Mouse (Mus musculus) heart, postnatal 0 days (tissue): ENCODE data around the gene Adm. TPM values are rescaled to one million over a fixed set of nuclear protein-coding genes. Genes with fewer than 3 reads are reported as not detected.

Experiments used
- ATAC-seq: fragments of 200-750 bp; cut with Nextera tagmentation; 2 replicates; pipeline ENCODE4 v1.8.0; 2017; ENCODE audit warnings: low read depth, moderate number of reproducible peaks, moderate library complexity; ENCODE audit not compliant: insufficient read depth
- DNase-seq: peaks from one replicate; pipeline ENCODE4 v3.0.0-alpha.2; 2016; ENCODE audit warnings: low spot score
- H3K27ac ChIP-seq: fragments of 300-500 bp; sonication (generic); 2 replicates; pipeline ENCODE4 v1.5.1; 2014; ENCODE audit warnings: low read depth, mild to moderate bottlenecking
- H3K27me3 ChIP-seq: fragments of 300-500 bp; sonication (generic); 2 replicates; pipeline ENCODE4 v1.6.1; 2014; ENCODE audit warnings: low read length, mixed read lengths; ENCODE audit not compliant: control insufficient read depth, insufficient read depth
- H3K36me3 ChIP-seq: fragments of 300-500 bp; sonication (generic); replicated peaks from 2 replicates; pipeline ENCODE4 v1.6.1; 2014; ENCODE audit warnings: low read length, mixed read lengths; ENCODE audit not compliant: control insufficient read depth, insufficient read depth
- H3K4me1 ChIP-seq: fragments of 300-500 bp; sonication (generic); 2 replicates; pipeline ENCODE4 v1.6.1; 2014; ENCODE audit warnings: antibody characterized with exemption; ENCODE audit not compliant: control insufficient read depth, insufficient read depth
- H3K4me2 ChIP-seq: fragments of 300-500 bp; sonication (generic); 2 replicates; pipeline ENCODE4 v1.6.1; 2014; ENCODE audit warnings: low read depth, mild to moderate bottlenecking, low read length, moderate library complexity
- H3K4me3 ChIP-seq: fragments of 300-500 bp; sonication (generic); 2 replicates; pipeline ENCODE4 v1.5.1; 2014; ENCODE audit warnings: low read depth, low read length
- H3K9ac ChIP-seq: fragments of 300-500 bp; sonication (generic); replicated peaks from 2 replicates; pipeline ENCODE4 v1.6.1; 2014; ENCODE audit warnings: low read depth, low read length, mixed read lengths
- H3K9me3 ChIP-seq: fragments of 300-500 bp; sonication (generic); replicated peaks from 2 replicates; pipeline ENCODE4 v1.6.1; 2016; ENCODE audit warnings: low read length; ENCODE audit not compliant: control insufficient read depth
- CTCF ChIP-seq: IDR thresholded peaks from 2 replicates; pipeline ENCODE4 v1.5.1; 2016; ENCODE audit warnings: antibody characterized with exemption, control low read depth, low read depth
- EP300 ChIP-seq: IDR thresholded peaks from 2 replicates; pipeline ENCODE4 v1.6.1; 2016; ENCODE audit warnings: antibody characterized with exemption, low read depth
- WGBS: fragments of 180-500 bp; shearing (Covaris S2); extraction: QIAGEN DNeasy Blood & Tissue Kit; methylation state at CpG from one replicate; pipeline ENCODE4 v1.1.7; 2014; 5-methylcytosine and 5-hydroxymethylcytosine counted together
- polyA plus RNA-seq: library from polyadenylated mRNA; unstranded; fragments of >200 nt; fragmentation: Nextera tagmentation; extraction: Ambion mirVana; gene quantifications from 2 replicates; pipeline ENCODE4 v1.2.1, GENCODE M21; 2015
- total RNA-seq: library from RNA; depleted of rRNA; stranded (reverse); fragments of >200 nt; gene quantifications from 2 replicates; pipeline ENCODE4 v1.2.3, GENCODE M21; 2014; ENCODE audit warnings: low replicate concordance

Gene Adm
- total and polyA plus RNA-seq, 2 experiments from 2014 or later: 9.4 to 39.7 TPM

GRCm38 (mm10) chr7:110649133-110649987, 21.9 kb downstream of the Adm start:
- no peak for DNase-seq
- H3K36me3 ChIP-seq: no peaks in the 10 kb centered on the region
- no peak overlapping the region for H3K9ac ChIP-seq
- H3K27ac ChIP-seq: no peak overlapping the region
- no peaks in the 10 kb centered on the region for H3K27me3 ChIP-seq
- ATAC-seq: no peak
- H3K9me3 ChIP-seq: peaks cover 6% of the 10 kb centered on the region
- no peak for TF ChIP-seq EP300
- no peak for TF ChIP-seq CTCF
- no peak overlapping the region for H3K4me2 ChIP-seq
- H3K4me1 ChIP-seq: peaks cover 15% of the 10 kb centered on the region
- 74% methylated on average over 6 of the region's 6 CpGs for WGBS
- H3K4me3 ChIP-seq: no peak overlapping the region

- WGBS: 48% methylated on average over 4 of the region's 4 CpGs
- DNase-seq (no peak), ATAC-seq (no peak)
- H3K27ac ChIP-seq: no peak overlapping the region
- TF ChIP-seq EP300 (no peak), CTCF (no peak)
- H3K27me3 ChIP-seq: no peaks in the 10 kb centered on the region
- H3K4me1 ChIP-seq: peaks cover 15% of the 10 kb centered on the region
- H3K4me3 ChIP-seq: no peak overlapping the region
- H3K9me3 ChIP-seq: peaks cover 6% of the 10 kb centered on the region
- H3K4me2 ChIP-seq: no peak overlapping the region
- H3K9ac ChIP-seq: no peak overlapping the region
- H3K36me3 ChIP-seq: no peaks in the 10 kb centered on the region
These were observed 23.0 kb downstream of the Adm start for GRCm38 (mm10) chr7:110650491-110650890.

GRCm38 (mm10) chr7:110651091-110651490, 23.6 kb downstream of the Adm start:
- WGBS: 46% methylated on average over 6 of the region's 6 CpGs
- no peak overlapping the region for H3K9ac ChIP-seq
- DNase-seq (no peak), ATAC-seq (no peak)
- peaks cover 6% of the 10 kb centered on the region for H3K9me3 ChIP-seq
- peaks cover 15% of the 10 kb centered on the region for H3K4me1 ChIP-seq
- no peak overlapping the region for H3K4me2 ChIP-seq
- H3K36me3 ChIP-seq: no peaks in the 10 kb centered on the region
- H3K27me3 ChIP-seq: no peaks in the 10 kb centered on the region
- no peak overlapping the region for H3K27ac ChIP-seq
- TF ChIP-seq CTCF: no peak
- no peak for TF ChIP-seq EP300
- H3K4me3 ChIP-seq: no peak overlapping the region

GRCm38 (mm10) chr7:110655230-110655629, 27.8 kb downstream of the Adm start:
- Histone ChIP-seq H3K27ac (no peak overlapping the region), H3K4me1 (no peaks in the 10 kb centered on the region; the same call in 1 of the 2 replicates), H3K9ac (no peak overlapping the region), H3K4me3 (no peak overlapping the region), H3K9me3 (no peaks in the 10 kb centered on the region), H3K4me2 (no peak overlapping the region), H3K27me3 (no peaks in the 10 kb centered on the region), H3K36me3 (no peaks in the 10 kb centered on the region)
- WGBS: 66% methylated on average over 3 of the region's 3 CpGs
- ATAC-seq (no peak; the same call in 1 of the 2 replicates), DNase-seq (no peak)
- TF ChIP-seq EP300: no peak
- TF ChIP-seq CTCF: no peak

- Histone ChIP-seq H3K27ac (peak overlapping the region; percentile 43; the same call in 1 of the 2 replicates), H3K36me3 (no peaks in the 10 kb centered on the region), H3K9ac (no peak overlapping the region), H3K27me3 (no peaks in the 10 kb centered on the region), H3K9me3 (no peaks in the 10 kb centered on the region), H3K4me1 (no peaks in the 10 kb centered on the region; the same call in 1 of the 2 replicates), H3K4me2 (no peak overlapping the region), H3K4me3 (no peak overlapping the region)
- DNase-seq (peak; percentile 36), ATAC-seq (peak; percentile 66)
- 33% methylated on average over 6 of the region's 6 CpGs for WGBS
- TF ChIP-seq CTCF (no peak), EP300 (no peak)
These were observed 28.5 kb downstream of the Adm start for GRCm38 (mm10) chr7:110655966-110656365.
